Mouse (Mus musculus) kidney, postnatal 25 days (tissue): Measurements from ENCODE around the gene Zscan4-ps1.
"Not testable (repeated sequence)": the region's sequence is repeated elsewhere in the genome, so short reads cannot be mapped to it uniquely, and the experiment has no call there.

ENCODE experiments used
- DNase-seq, 2 experiments: peaks; one replicate each; pipeline ENCODE4 v3.0.0; 2021; ENCODE audit warnings: mixed read lengths in 2 of 2

Gene Zscan4-ps1

GRCm38 (mm10) chr7:11069591-11069990 lies at the start of gene Zscan4-ps1:
TSS of gene Zscan4-ps1 (minus strand) at chr7:11069691.
- not testable (repeated sequence) for DNase-seq
